Mouse (Mus musculus): Measurements from ENCODE around the gene Pram1.
"Not testable (repeated sequence)": the region's sequence is repeated elsewhere in the genome, so short reads cannot be mapped to it uniquely, and the experiment has no call there.

Gene Pram1

GRCm38 (mm10) chr17:33637516-33638276 lies at the start of gene Pram1:
Pram1 (plus strand) TSS chr17:33638056.
- DNase-seq (ENCODE audit: low read depth, low spot score), result no peak

DNA sequence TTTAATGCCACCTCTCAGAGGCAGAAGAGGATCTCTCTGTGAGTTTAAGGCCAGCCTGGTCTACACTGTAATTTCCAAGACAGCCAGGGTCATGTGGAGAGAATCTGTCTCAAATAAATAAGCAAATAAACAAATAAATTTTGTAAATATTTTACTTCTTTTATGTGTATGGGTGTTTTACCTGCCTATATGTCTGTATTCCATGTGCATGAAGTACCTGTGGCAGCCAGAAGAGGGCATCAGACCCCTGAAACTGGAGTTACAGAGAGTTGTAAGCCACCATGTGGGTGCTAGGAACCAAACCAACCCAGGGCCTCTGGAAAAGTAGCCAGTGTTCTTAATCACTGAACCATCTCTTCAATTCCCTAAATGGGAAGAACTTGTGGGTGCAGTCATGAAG lies 40.6 kb upstream of the Pram1 start:
- no peak for DNase-seq (ENCODE audit: low read depth, low spot score)

DNA sequence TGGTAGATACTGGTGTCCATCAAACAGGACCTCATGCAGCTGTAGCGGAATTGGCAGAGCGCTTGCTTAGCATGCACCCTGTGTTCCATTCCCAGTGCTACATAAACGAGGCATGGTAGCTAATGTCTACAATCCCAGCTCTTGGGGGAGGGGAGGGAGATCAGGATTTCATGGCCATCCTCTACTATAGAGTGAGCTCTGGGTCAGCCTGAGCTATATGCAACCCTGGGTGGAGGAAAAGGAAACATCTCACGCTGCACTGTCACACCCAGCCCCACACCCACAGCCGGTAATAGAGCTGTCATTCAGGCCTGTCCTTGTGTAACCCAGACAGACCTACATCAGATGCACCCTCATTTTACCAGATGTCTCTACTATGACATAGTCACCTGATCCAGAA lies 39.4 kb upstream of the Pram1 start:
- no peak for DNase-seq (ENCODE audit: low read depth, low spot score)

- no peak for DNase-seq (ENCODE audit: low read depth, low spot score)
Observed at GRCm38 (mm10) chr17:33599836-33600475, 37.9 kb upstream of the Pram1 start.

- DNase-seq (ENCODE audit: low read depth, low spot score), result no peak
Observed at GRCm38 (mm10) chr17:33600831-33601230, 37.0 kb upstream of the Pram1 start.

DNA sequence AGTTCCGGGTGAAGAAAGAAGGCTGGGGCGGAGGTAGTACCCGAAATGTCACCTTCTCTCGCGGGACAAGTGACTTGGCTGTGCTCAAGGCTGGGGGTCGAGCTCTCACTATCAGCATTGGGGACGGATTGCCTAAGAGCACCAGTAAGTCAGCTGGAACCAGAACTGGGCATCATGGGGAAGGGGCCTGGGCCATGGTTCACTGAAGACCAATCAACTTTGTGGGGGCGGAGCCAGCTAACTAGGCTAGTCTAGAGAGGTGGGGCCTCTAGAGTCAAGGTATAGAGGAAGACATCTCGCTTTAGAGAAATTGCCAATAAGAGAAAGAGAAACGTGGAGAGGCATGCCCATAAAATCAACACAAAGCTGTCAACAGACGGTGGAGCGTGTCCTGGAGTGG lies 35.9 kb upstream of the Pram1 start:
- DNase-seq (ENCODE audit: low read depth, low spot score), result no peak

DNA sequence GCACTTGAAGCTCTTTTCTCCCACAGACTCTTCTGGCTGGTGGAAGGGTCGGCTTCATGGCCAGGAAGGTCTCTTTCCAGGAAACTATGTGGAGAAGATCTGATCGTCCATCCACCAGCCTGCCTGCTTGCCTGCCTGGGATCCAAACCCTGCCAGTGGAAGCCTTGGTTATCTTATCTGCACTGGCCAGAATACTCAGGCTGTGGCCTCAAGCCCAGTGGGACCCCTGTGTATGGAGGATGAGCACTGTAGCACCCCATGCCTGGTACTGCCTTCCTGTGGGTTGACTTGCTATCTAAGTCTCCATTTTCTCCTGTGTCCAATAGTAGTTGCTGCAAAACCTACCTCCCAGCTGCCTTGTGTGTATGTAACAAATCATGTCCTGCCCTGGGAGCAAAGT lies 30.6 kb upstream of the Pram1 start:
- no peak for DNase-seq (ENCODE audit: low read depth, low spot score)

DNA sequence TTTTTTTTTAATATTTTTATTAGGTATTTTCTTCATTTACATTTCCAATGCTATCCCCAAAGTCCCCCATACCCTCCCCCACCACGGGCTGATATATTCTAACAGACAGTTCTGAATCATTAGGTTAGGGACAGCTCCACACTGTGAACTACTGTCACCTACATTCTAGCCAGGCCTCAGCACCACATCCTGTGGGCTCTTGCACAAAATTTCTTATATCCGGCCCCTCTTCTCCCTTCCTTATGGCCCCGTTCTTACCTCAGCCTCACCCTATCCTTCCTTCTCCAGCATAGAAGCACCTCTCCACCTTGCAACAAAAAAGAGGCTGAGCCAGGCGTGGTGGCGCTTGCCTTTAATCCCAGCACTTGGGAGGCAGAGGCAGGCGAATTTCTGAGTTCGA lies 27.3 kb upstream of the Pram1 start:
- DNase-seq (ENCODE audit: low read depth, low spot score), result no peak

- DNase-seq (ENCODE audit: low read depth, low spot score), result not testable (repeated sequence)
Observed at GRCm38 (mm10) chr17:33613726-33614125, 24.1 kb upstream of the Pram1 start.

DNA sequence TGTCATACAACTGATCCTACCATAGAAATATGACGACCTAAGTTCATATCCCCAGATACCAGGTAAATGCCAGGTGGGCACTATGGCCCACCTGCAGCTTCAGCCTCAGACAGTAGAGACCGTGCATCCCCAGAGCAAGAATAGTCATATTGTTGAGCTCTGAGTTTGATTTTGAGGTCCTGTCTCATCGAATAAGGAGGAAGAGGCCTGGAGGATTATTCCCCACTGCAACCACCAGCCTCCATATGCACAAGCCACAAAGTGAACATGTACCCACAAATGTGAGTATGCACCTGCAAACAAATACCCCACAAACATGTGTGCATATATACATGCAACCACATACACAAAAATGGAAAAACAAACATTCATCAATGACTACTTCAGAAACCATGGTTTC lies 10.6 kb upstream of the Pram1 start:
- DNase-seq (ENCODE audit: low read depth, low spot score), result no peak

DNA sequence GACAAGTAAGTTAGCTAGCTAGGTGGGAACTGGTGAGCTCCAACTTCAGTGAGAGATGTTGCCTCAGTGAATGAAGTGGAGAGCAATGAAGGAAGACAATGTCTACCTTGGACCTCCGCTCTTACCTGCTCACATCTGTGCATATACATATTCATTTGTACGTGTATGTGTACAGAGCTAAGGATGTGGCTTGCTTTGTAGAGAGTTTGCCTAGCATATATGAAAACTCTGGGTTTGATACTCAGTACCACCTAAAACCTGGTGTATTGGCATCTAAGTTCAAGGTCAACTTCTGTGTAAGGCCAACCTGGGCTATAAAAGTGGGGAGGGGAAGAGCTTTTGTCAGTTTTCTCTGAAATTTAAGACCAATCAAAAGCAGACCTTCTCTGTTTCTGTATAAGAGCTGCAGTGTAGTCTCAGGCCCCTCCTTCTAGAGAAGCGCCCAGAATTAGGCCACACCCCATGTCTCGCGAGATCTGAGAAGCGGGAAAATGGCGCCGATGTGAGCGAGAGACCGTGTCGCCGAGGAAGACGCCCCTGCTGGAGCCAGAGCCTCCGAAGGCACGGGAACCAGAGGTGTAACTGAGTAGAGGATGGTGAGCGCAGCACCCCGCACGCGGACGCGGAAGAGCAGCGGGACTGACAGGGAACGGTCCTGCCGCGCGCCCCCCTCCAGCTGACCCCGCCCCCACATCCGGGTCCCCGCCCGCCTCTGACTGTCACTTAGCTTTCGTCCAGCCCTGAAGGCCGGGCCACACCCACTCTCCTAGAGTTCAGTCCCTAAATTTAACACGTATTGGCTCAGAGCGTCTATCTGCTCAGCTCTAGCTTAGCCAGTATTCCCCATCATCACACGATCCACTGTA lies 9.0 kb upstream of the Pram1 start, which contains the start of gene Zfp414:
Gene Zfp414, plus strand, starts transcription at position 470 of the 866 bp plus-strand sequence.
- DNase-seq (ENCODE audit: low read depth, low spot score), result peak; percentile 91

DNA sequence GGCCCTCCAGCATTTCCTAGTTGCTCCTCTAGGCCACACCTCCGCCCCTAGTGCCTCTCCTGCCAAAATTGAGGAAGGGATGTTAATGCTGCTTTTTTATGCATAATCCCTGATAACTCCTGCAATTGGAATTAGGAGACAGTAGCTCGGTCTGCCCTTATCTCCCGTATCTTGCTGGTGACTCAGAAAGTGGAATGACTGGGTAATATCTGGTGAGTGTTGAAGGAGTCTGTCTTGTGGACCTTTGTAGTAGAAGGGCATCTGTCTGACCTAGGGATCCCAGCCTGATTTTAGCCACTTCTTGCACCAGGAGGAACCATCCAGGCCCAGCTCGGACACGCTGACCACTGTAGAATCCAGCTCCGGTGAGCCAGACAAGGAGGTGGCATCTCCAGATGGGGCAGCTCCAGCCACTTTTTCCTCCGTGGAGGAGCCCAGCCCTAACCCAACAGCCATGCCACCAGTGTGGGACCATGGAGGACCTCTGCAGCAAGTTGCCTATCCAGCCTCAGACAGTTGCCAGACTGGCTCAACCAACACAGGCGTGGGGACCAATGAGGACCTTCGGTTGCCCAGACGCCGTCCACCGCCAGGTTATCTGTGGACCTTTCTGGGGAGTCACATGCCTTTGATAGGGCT lies 8.2 kb upstream of the Pram1 start:
- no peak for DNase-seq (ENCODE audit: low read depth, low spot score)

DNA sequence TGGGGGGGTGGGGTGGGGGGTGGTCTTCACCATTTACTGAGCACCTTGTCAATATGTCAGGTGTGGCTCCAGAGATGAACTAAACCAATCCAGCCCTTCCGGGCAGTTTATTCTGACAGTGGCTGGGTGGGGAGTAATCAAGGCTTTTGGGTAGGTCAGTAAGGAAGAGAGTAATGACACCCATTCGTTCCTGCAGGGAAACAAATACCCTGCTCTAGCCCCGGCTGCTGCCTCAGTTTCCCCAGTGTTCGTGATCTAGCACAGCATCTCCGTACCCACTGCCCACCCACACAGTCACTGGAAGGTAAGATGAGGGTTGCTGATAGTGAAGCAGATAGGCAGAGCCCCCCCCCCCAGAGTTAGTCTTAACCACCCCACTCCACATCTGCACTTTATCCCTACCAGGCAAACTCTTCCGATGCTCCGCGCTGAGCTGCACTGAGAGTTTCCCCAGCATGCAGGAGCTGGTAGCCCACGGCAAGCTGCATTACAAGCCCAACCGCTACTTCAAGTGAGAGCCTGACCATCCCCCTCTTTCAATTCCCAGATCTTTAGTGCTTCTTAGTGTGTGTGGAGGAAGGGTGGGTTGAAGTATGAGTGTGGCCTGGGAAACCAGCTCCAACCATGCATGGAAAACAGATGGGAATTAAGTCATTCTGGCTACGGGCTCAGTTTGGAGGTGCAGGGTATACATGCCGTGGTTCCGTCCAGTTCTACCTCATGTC lies 7.5 kb upstream of the Pram1 start:
- DNase-seq (ENCODE audit: low read depth, low spot score), result no peak

GRCm38 (mm10) chr17:33631236-33631635 lies 6.6 kb upstream of the Pram1 start:
- no peak for DNase-seq (ENCODE audit: low read depth, low spot score)

DNA sequence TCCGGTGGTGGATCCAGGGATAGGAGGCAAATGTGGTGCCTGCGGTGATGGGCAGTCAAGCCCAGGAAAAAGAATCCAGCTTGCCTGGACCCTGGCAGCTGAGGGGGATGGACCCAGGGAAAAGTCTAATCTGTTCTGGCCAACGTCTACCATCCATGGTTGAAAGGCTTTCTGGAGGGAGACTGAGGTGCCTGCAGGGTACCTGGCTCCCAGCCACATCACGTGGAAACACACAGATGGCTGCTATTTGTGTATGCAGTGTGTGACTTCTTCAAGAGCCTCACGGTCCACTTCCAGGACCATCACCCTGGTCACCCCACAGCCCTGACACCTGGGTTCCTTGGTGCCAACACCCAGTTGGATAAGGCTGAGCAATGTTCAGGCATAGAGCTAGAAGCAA lies 6.1 kb upstream of the Pram1 start:
- DNase-seq (ENCODE audit: low read depth, low spot score), result no peak

GRCm38 (mm10) chr17:33637038-33637437 lies 818 bp upstream of the Pram1 start:
- no peak for DNase-seq (ENCODE audit: low read depth, low spot score)

- DNase-seq (ENCODE audit: low read depth, low spot score), result no peak
Observed at GRCm38 (mm10) chr17:33639743-33640142, 1.9 kb downstream of the Pram1 start.

DNA sequence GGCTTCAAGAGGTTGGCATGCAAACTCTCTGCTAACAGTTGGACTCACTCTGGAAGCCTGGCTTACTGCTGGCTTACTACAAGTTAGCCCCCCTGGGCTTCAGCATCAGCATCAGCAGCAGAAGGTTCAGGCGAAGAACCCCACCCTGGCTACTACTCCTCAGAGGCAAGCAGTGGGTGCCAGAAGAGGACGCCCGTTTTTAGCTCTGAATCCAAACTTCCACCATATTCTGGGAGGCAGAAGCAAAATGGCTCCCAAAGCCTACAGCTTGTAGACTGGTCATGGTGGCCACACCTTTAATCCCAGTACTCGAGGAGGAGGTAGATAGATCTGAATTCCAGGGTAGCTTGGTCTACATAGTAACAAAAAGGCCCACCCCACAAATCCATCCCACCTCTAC lies 6.2 kb downstream of the Pram1 start:
- no peak for DNase-seq (ENCODE audit: low read depth, low spot score)

GRCm38 (mm10) chr17:33645073-33645472 lies 7.2 kb downstream of the Pram1 start:
- no peak for DNase-seq (ENCODE audit: low read depth, low spot score)

DNA sequence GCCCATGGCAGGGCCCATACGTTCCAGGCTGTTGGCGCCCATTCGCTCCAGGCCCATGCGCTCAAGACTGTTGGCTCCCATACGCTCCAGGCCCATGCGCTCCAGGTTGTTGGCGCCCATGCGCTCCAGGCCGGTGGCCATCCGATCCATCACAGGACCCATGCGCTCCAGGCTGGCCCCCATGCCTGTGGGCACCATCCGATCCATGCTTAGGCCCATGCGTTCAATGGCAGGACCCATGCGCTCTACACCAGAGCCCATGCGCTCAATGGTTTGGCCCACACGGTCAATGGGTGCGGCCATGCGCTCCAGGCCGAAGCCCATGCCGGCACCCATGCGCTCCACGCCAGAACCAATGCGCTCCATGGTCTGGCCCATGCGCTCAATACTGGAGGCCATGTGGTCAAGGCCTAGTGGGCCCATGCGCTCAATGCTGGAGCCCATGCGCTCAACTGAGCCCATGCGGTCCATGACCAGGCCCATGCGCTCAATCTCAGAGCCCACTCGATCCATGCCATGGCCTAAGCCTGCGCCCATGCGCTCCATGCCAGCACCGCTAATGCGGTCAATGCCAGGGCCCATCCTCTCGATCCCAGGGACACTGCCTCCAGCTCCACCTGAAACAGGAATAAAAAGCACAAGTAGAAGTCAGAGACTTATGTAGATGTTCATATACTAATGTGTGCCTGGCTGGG lies 12.1 kb downstream of the Pram1 start:
- DNase-seq (ENCODE audit: low read depth, low spot score), result no peak

- DNase-seq (ENCODE audit: low read depth, low spot score), result no peak
Observed at GRCm38 (mm10) chr17:33666813-33667212, 29.0 kb downstream of the Pram1 start.

Measured in retina, postnatal 7 days (tissue).